Comparison of ENCODE assay signal across 15 mouse cellular contexts in the genomic region with DNA sequence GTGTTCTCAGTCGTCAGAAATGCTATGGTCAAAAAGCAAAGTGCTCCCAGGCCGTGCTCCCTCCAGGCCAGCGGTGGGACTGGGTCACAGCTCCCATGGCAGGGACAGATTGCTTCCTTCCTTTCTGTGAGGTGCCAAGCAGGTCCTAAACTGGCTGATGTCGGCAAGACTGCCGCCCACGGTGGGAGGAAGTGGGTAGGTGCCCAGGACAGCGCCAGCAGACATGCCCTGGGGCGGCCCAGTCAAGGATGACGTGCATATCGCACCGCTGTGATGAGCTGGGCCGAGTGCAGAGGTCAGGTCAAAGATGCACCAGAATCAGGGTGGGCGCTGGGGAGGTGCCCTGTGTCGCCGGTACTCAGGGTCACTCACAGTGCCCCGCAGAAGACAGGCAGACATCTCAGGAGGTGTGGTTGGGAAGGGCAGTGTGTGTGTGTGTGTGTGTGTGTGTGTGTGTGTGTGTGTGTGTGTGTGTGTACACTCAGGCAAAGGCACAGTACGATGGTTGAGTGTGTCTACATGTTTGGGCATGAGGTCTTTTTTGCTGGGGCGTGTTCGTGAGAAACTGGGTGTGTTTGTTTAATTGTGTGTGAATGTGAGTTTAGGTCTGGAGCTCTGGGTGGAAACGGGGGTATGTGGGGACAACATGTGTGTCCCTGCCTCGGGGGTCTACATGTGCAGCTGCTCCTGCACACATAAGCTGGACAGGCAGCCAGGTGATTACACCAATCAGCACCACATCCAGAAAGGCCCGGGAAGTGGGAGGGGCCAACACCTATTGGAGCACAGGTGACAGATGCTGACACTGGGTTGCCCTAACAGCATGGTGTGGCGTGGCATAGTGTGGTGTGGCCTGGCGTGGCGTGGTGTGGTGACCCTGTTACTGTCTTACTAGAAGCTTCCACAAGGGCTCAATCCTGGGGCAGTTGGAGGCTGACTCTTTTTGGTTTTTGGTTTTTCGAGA.
DNase-seq lines count a peak whose midpoint lies in the region; ATAC-seq and TF ChIP-seq lines count a peak whose summit lies in the region.
"Had no signal": no experiment of that assay in that cellular context is flagged by ENCODE, and none has a peak within 500 bp of the region (broad histone marks: within the 10 kb centered on the region; RNA-seq: fewer than 3 reads in every experiment).

No protein-coding gene starts in this region.

- TF ChIP-seq CTCF in midbrain, postnatal 0 days (IDR thresholded peaks at IDR 0.05): no peak

- H3K9ac ChIP-seq in midbrain, postnatal 0 days (replicated peaks; ENCODE audit: low read length, poor library complexity, severe bottlenecking): no peak overlapping the region
- no peak overlapping the region for H3K9ac ChIP-seq in forebrain, embryonic 12.5 days
- H3K9ac ChIP-seq: neural tube, embryonic 13.5 days had no signal

- no peak for ATAC-seq in midbrain, postnatal 0 days (ENCODE audit: low FRiP score)
- ATAC-seq in monocyte, adult 5-6 weeks (replicated peaks; ENCODE audit: insufficient number of reproducible peaks, low FRiP score, low TSS enrichment, poor library complexity, severe bottlenecking): peak; percentile 69
- ATAC-seq in forebrain, embryonic 12.5 days (ENCODE audit: low FRiP score): no peak
- ATAC-seq: intestine, embryonic 16.5 days; Patski had no signal

- no peak overlapping the region for H3K4me3 ChIP-seq in midbrain, embryonic 10.5 days
- H3K4me3 ChIP-seq in midbrain, postnatal 0 days (ENCODE audit: low read depth, low read length): no peak overlapping the region
- no peak overlapping the region for H3K4me3 ChIP-seq in forebrain, embryonic 12.5 days (replicated peaks)
- H3K4me3 ChIP-seq: layer of hippocampus, adult 2 months; neural tube, embryonic 13.5 days had no signal

- WGBS in midbrain, embryonic 10.5 days: 89% methylated on average over 26 of the region's 26 CpGs
- WGBS in midbrain, postnatal 0 days: 89% methylated on average over 26 of the region's 26 CpGs
- WGBS in forebrain, embryonic 12.5 days: 93% methylated on average over 26 of the region's 26 CpGs

- DNase-seq in midbrain, embryonic 10.5 days (ENCODE audit: low spot score): no peak
- DNase-seq in midbrain, postnatal 0 days (ENCODE audit: low spot score): no peak
- DNase-seq in CD4-positive, CD25-positive, alpha-beta regulatory T cell, adult 2 months (ENCODE audit: low read depth, low spot score): peak; percentile 78
- peak; percentile 32 for DNase-seq in R1 (ENCODE audit: low read depth, low spot score)
- DNase-seq in embryo, embryonic 11 days: no peak
- DNase-seq: cerebellum, adult 9-11 months; gastrocnemius, postnatal 36 days; heart, postnatal 14 days had no signal

- H3K36me3 ChIP-seq in midbrain, embryonic 10.5 days: no peaks in the 10 kb centered on the region
- H3K36me3 ChIP-seq in midbrain, postnatal 0 days (ENCODE audit: insufficient read depth, low read length): no peaks in the 10 kb centered on the region
- H3K36me3 ChIP-seq in forebrain, embryonic 12.5 days (replicated peaks): no peaks in the 10 kb centered on the region
- H3K36me3 ChIP-seq: neural tube, embryonic 13.5 days had no signal

- 0 out of 2 replicates have a peak overlapping the region, but pooled peaks have one; percentile 4 for H3K27ac ChIP-seq in midbrain, embryonic 10.5 days (replicated peaks)
- no peak overlapping the region for H3K27ac ChIP-seq in midbrain, postnatal 0 days (ENCODE audit: low read depth, low read length)
- H3K27ac ChIP-seq in forebrain, embryonic 12.5 days: no peak overlapping the region
- H3K27ac ChIP-seq: layer of hippocampus, adult 2 months; macrophage; neural tube, embryonic 13.5 days had no signal

- peaks cover 18% of the 10 kb centered on the region for H3K4me1 ChIP-seq in midbrain, embryonic 10.5 days
- H3K4me1 ChIP-seq in midbrain, postnatal 0 days (ENCODE audit: insufficient read depth, low read length): peaks cover 8% of the 10 kb centered on the region; the same call in 1 of the 2 replicates
- peaks cover 8% of the 10 kb centered on the region for H3K4me1 ChIP-seq in forebrain, embryonic 12.5 days

- no peaks in the 10 kb centered on the region for H3K9me3 ChIP-seq in midbrain, embryonic 10.5 days (replicated peaks)
- H3K9me3 ChIP-seq in midbrain, postnatal 0 days (ENCODE audit: low read length): no peaks in the 10 kb centered on the region
- no peaks in the 10 kb centered on the region for H3K9me3 ChIP-seq in forebrain, embryonic 12.5 days
- H3K9me3 ChIP-seq: neural tube, embryonic 13.5 days had no signal

- no peak overlapping the region for H3K4me2 ChIP-seq in midbrain, postnatal 0 days (ENCODE audit: low read depth, low read length, poor library complexity, severe bottlenecking)
- H3K4me2 ChIP-seq in forebrain, embryonic 12.5 days: no peak overlapping the region
- H3K4me2 ChIP-seq: neural tube, embryonic 13.5 days had no signal

- no peaks in the 10 kb centered on the region; the same call in 1 of the 2 replicates for H3K27me3 ChIP-seq in midbrain, embryonic 10.5 days (ENCODE audit: low read depth, poor library complexity, severe bottlenecking)
- H3K27me3 ChIP-seq in midbrain, postnatal 0 days (ENCODE audit: insufficient read depth, low read length): no peaks in the 10 kb centered on the region
- no peaks in the 10 kb centered on the region for H3K27me3 ChIP-seq in forebrain, embryonic 12.5 days
- H3K27me3 ChIP-seq: Patski had no signal

Comparison
In these comparisons a context has a peak if more than half of its experiments do, and no peak if none do; other contexts are left out.
1. DNase-seq: peak in CD4-positive, CD25-positive, alpha-beta regulatory T cell, adult 2 months (single experiment) and R1 (single experiment); none in midbrain, embryonic 10.5 days (single experiment), midbrain, postnatal 0 days (single experiment) and embryo, embryonic 11 days (single experiment).